Mouse (Mus musculus): ENCODE measurements at regions not wholly inside any gene's neighbourhood (a gene's known extent, or its start where the extent isn't known, plus 50 kb on each side); places are given as distances from the start of the nearest gene placed in this dataset.
A peak's percentile ranks its signal among the peaks of the same experiment; 100 is the strongest.
"Not testable (repeated sequence)": the region's sequence is repeated elsewhere in the genome, so short reads cannot be mapped to it uniquely, and the experiment has no call there.

- DNase-seq: peak; percentile 59
Measured at GRCm38 (mm10) chr13:60479043-60479861, 122.5 kb upstream of the Dapk1 start.

- DNase-seq: no peak
Measured at GRCm38 (mm10) chr13:60479862-60480730, 121.7 kb upstream of the Dapk1 start.

- DNase-seq: no peak
Measured at GRCm38 (mm10) chr13:60480731-60481431, 120.9 kb upstream of the Dapk1 start.

- DNase-seq: not testable (repeated sequence)
Measured at GRCm38 (mm10) chr13:60481451-60481850, 120.3 kb upstream of the Dapk1 start.

- no peak for DNase-seq
Measured at GRCm38 (mm10) chr13:60481946-60482345, 119.8 kb upstream of the Dapk1 start.

GRCm38 (mm10) chr13:60486105-60486504, 115.6 kb upstream of the Dapk1 start:
- peak; percentile 30 for DNase-seq

GRCm38 (mm10) chr13:60486871-60487270, 114.9 kb upstream of the Dapk1 start:
- no peak for DNase-seq

GRCm38 (mm10) chr13:60488131-60488883, 113.4 kb upstream of the Dapk1 start:
- peak; percentile 45 for DNase-seq

- DNase-seq: no peak
Measured at GRCm38 (mm10) chr13:60488884-60489265, 112.9 kb upstream of the Dapk1 start.

- no peak for DNase-seq
Measured at GRCm38 (mm10) chr13:60491948-60492464, 109.7 kb upstream of the Dapk1 start.

- no peak for DNase-seq
Measured at GRCm38 (mm10) chr13:60493836-60494235, 107.9 kb upstream of the Dapk1 start.

GRCm38 (mm10) chr13:60497714-60498400, 103.9 kb upstream of the Dapk1 start:
- DNase-seq: no peak

- DNase-seq: no peak
Measured at GRCm38 (mm10) chr13:60504196-60504595, 97.6 kb upstream of the Dapk1 start.

GRCm38 (mm10) chr13:60507611-60508010, 94.1 kb upstream of the Dapk1 start:
- DNase-seq: no peak

GRCm38 (mm10) chr13:60508054-60508453, 93.7 kb upstream of the Dapk1 start:
- DNase-seq: no peak

- no peak for DNase-seq
Measured at GRCm38 (mm10) chr13:60508856-60509255, 92.9 kb upstream of the Dapk1 start.

GRCm38 (mm10) chr13:60511101-60511500, 90.6 kb upstream of the Dapk1 start:
- no peak for DNase-seq

GRCm38 (mm10) chr13:60511628-60512027, 90.1 kb upstream of the Dapk1 start:
- DNase-seq: no peak

GRCm38 (mm10) chr13:60513756-60514155, 88.0 kb upstream of the Dapk1 start:
- no peak for DNase-seq

GRCm38 (mm10) chr13:60514806-60515205, 86.9 kb upstream of the Dapk1 start:
- no peak for DNase-seq

- DNase-seq: no peak
Measured at GRCm38 (mm10) chr13:60518010-60518409, 83.7 kb upstream of the Dapk1 start.

GRCm38 (mm10) chr13:60519708-60520107, 82.0 kb upstream of the Dapk1 start:
- DNase-seq: peak; percentile 32

All from layer of hippocampus, adult 9-11 months (tissue).